Mouse (Mus musculus) midbrain, embryonic 16.5 days (tissue): ENCODE data around the gene Rsf1. TPM values are rescaled to one million over a fixed set of nuclear protein-coding genes. Genes with fewer than 3 reads are reported as not detected.

Experiments used
- ATAC-seq: fragments of 200-750 bp; cut with Nextera tagmentation; 2 replicates; pipeline ENCODE4 v1.8.0; 2017; ENCODE audit warnings: moderate TSS enrichment
- H3K27ac ChIP-seq: fragments of 300-500 bp; sonication (generic); 2 replicates; pipeline ENCODE4 v1.5.1; 2014; ENCODE audit warnings: mild to moderate bottlenecking, low read length, mixed read lengths
- H3K27me3 ChIP-seq: fragments of 300-500 bp; sonication (generic); 2 replicates; pipeline ENCODE4 v1.6.1; 2014; ENCODE audit warnings: low read depth, low read length, mixed read lengths; ENCODE audit not compliant: control insufficient read depth, insufficient read depth
- H3K36me3 ChIP-seq: fragments of 300-500 bp; sonication (generic); 2 replicates; pipeline ENCODE4 v1.6.1; 2014; ENCODE audit warnings: mild to moderate bottlenecking, low read length, moderate library complexity, mixed read lengths; ENCODE audit not compliant: control insufficient read depth, insufficient read depth
- H3K4me1 ChIP-seq: fragments of 300-500 bp; sonication (generic); 2 replicates; pipeline ENCODE4 v1.6.1; 2014; ENCODE audit warnings: mild to moderate bottlenecking, low read length, mixed read lengths; ENCODE audit not compliant: control insufficient read depth, insufficient read depth
- H3K4me2 ChIP-seq: fragments of 300-500 bp; sonication (generic); 2 replicates; pipeline ENCODE4 v1.6.1; 2014; ENCODE audit warnings: mild to moderate bottlenecking, low read length, mixed read lengths
- H3K4me3 ChIP-seq: fragments of 300-500 bp; sonication (generic); 2 replicates; pipeline ENCODE4 v1.5.1; 2014; ENCODE audit warnings: low read depth, mild to moderate bottlenecking, low read length, moderate library complexity, mixed read lengths
- H3K9ac ChIP-seq: fragments of 300-500 bp; sonication (generic); 2 replicates; pipeline ENCODE4 v1.6.1; 2014; ENCODE audit warnings: low read depth, low read length, mixed read lengths
- H3K9me3 ChIP-seq: fragments of 300-500 bp; sonication (generic); replicated peaks from 2 replicates; pipeline ENCODE4 v1.6.1; 2014; ENCODE audit warnings: mild to moderate bottlenecking, low read length, mixed read lengths; ENCODE audit not compliant: control insufficient read depth, poor library complexity, severe bottlenecking
- WGBS: fragments of 180-500 bp; shearing (Covaris S2); extraction: QIAGEN DNeasy Blood & Tissue Kit; methylation state at CpG from one replicate; pipeline ENCODE4 v1.1.7; 2014; 5-methylcytosine and 5-hydroxymethylcytosine counted together
- polyA plus RNA-seq: library from polyadenylated mRNA; unstranded; fragments of >200 nt; fragmentation: Nextera tagmentation; extraction: Ambion mirVana; gene quantifications from 2 replicates; pipeline ENCODE4 v1.2.1, GENCODE M21; 2015

Gene Rsf1
- polyA plus RNA-seq, 1 experiment from 2014 or later, result 26.9 TPM

- H3K27ac ChIP-seq, result no peak overlapping the region
- no peak for ATAC-seq
Measured at GRCm38 (mm10) chr7:97621346-97621745, 41.7 kb downstream of the Rsf1 start.

DNA sequence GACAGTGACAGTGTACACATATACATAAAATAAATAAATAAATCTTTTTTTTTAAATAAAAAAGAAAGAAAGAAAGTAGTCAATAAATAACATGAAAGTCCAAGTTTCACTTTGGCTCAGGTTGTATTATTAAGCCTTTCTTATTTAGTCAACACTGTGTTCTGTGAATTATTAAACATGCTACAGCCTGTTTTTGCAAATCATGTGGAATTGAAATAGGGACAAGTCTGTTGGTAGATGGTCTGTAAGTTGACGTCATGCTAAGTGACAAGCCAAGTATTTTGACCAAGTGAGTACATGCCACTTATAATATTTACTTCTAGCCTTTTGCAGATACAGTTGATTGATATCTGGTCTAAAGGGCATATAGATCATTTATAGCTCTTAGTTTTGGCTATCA lies 43.0 kb downstream of the Rsf1 start:
- no peaks in the 10 kb centered on the region for H3K36me3 ChIP-seq
- no peaks in the 10 kb centered on the region for H3K9me3 ChIP-seq
- no peak overlapping the region for H3K27ac ChIP-seq
- H3K4me1 ChIP-seq, result no peaks in the 10 kb centered on the region
- H3K27me3 ChIP-seq, result no peaks in the 10 kb centered on the region
- H3K4me2 ChIP-seq, result no peak overlapping the region
- H3K9ac ChIP-seq, result no peak overlapping the region
- WGBS, result 95% methylated on average over 1 of the region's 1 CpGs
- no peak overlapping the region for H3K4me3 ChIP-seq
- ATAC-seq, result no peak

More at GRCm38 (mm10) chr7:97621346-97621745, 41.7 kb downstream of the Rsf1 start:
- Histone ChIP-seq H3K9ac (no peak overlapping the region), H3K27me3 (no peaks in the 10 kb centered on the region), H3K36me3 (no peaks in the 10 kb centered on the region), H3K4me2 (no peak overlapping the region), H3K9me3 (no peaks in the 10 kb centered on the region), H3K4me1 (no peaks in the 10 kb centered on the region), H3K4me3 (no peak overlapping the region)
- 95% methylated on average over 5 of the region's 5 CpGs for WGBS

DNA sequence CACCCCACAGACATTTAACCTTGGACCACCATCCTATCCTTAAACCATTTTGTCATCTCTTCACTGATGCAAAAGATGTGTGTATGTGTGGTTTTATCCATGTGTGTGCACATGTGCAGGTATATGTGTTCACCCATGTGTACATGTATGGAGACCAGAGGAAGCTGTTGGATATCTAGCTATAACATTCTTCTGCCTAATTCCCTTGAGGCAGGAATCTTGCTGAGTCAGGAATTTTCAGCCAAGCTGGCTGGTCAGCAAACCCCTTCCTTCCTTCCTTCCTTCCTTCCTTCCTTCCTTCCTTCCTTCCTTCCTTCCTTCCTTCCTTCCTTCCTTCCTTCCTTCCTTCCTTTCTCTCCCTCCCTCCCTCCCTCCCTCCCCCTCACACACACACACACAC lies 43.7 kb downstream of the Rsf1 start:
- H3K4me2 ChIP-seq, result no peak overlapping the region
- no peak overlapping the region for H3K27ac ChIP-seq
- no peak for ATAC-seq
- H3K27me3 ChIP-seq, result no peaks in the 10 kb centered on the region
- no peaks in the 10 kb centered on the region for H3K36me3 ChIP-seq
- no peak overlapping the region for H3K9ac ChIP-seq
- no peaks in the 10 kb centered on the region for H3K9me3 ChIP-seq
- no peak overlapping the region for H3K4me3 ChIP-seq
- no peaks in the 10 kb centered on the region for H3K4me1 ChIP-seq

DNA sequence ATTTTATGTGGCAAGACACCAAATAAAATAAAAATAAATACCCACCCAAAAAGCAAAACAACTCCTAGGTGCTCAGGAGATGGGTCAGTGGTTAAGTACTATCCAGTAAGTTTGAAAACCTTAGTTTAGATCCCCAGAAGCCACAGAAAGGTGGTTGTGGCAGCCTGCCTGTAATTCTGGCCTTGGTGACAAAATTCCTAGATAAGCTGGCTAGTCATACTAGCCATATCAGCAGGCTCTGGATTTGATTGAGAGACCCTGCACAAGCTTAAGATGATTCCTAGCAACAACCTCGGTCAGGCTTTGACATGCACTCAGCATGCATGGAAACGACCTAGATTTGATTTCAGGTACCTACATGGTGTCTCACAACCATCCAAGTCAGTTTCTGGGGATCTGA lies 49.7 kb downstream of the Rsf1 start:
- no peak for ATAC-seq
- Histone ChIP-seq H3K36me3 (no peaks in the 10 kb centered on the region), H3K4me2 (no peak overlapping the region), H3K9ac (no peak overlapping the region), H3K4me1 (0 out of 2 replicates have a peak, but pooled peaks cover 2% of the 10 kb centered on the region), H3K27me3 (no peaks in the 10 kb centered on the region), H3K27ac (no peak overlapping the region), H3K4me3 (no peak overlapping the region), H3K9me3 (no peaks in the 10 kb centered on the region)
- 67% methylated on average over 2 of the region's 2 CpGs for WGBS

DNA sequence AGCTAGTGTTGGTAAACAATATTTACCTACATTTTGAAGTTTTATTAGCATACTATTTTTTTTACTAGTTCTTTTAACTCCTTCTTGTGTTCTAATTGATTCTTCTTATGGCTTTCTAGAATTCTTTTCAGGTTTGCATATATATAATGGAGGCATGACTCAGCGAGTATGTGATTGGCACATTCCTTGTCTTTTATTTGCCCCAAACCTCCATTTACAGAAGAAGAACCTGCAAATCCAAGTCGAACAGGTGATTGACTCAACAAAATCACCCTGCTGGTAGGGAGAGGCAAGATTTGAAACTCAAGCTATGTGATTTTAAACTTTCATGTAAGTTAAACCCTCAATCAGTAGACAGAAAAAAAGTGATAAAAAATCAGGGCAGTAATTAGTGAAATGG lies 51.6 kb downstream of the Rsf1 start:
- Histone ChIP-seq H3K27ac (no peak overlapping the region), H3K27me3 (no peaks in the 10 kb centered on the region), H3K36me3 (no peaks in the 10 kb centered on the region), H3K4me3 (no peak overlapping the region), H3K4me2 (no peak overlapping the region), H3K9me3 (no peaks in the 10 kb centered on the region), H3K9ac (no peak overlapping the region), H3K4me1 (0 out of 2 replicates have a peak, but pooled peaks cover 2% of the 10 kb centered on the region)
- no peak for ATAC-seq
- 78% methylated on average over 2 of the region's 2 CpGs for whole genome bisulfite sequencing

GRCm38 (mm10) chr7:97632897-97633296 lies 53.2 kb downstream of the Rsf1 start:
- H3K27me3 ChIP-seq, result no peaks in the 10 kb centered on the region
- WGBS, result 96% methylated on average over 1 of the region's 1 CpGs
- 0 out of 2 replicates have a peak, but pooled peaks cover 2% of the 10 kb centered on the region for H3K4me1 ChIP-seq
- ATAC-seq, result no peak
- H3K4me3 ChIP-seq, result no peak overlapping the region
- no peak overlapping the region for H3K9ac ChIP-seq
- no peaks in the 10 kb centered on the region for H3K36me3 ChIP-seq
- no peak overlapping the region for H3K27ac ChIP-seq
- no peak overlapping the region for H3K4me2 ChIP-seq
- no peaks in the 10 kb centered on the region for H3K9me3 ChIP-seq

DNA sequence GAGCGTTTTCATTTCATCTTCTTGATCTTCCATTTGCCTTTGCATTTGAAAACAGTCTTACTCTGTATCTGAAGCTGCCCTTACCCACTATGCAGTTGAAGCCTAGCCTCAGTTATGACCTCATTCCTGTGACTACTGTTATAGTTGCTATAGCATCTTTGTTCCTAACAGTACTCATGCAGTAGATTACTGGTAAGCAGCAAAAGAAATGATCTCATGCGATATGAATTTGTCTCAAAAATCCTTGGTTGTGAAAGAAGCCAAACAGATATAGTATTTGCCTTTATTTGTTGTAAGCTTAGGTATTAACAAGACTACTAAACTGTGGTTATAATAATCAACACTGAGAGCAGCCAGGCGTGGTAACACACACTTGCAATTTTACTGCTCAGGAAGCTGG lies 65.4 kb downstream of the Rsf1 start:
- Histone ChIP-seq H3K36me3 (no peaks in the 10 kb centered on the region; the same call in 1 of the 2 replicates), H3K9ac (no peak overlapping the region), H3K27me3 (no peaks in the 10 kb centered on the region), H3K4me1 (no peaks in the 10 kb centered on the region), H3K9me3 (no peaks in the 10 kb centered on the region), H3K27ac (no peak overlapping the region), H3K4me2 (no peak overlapping the region), H3K4me3 (no peak overlapping the region)
- no peak for ATAC-seq
- 84% methylated on average over 3 of the region's 3 CpGs for WGBS

- Histone ChIP-seq H3K27me3 (no peaks in the 10 kb centered on the region), H3K4me3 (no peak overlapping the region), H3K9me3 (no peaks in the 10 kb centered on the region), H3K4me1 (no peaks in the 10 kb centered on the region), H3K9ac (no peak overlapping the region), H3K27ac (no peak overlapping the region), H3K4me2 (no peak overlapping the region), H3K36me3 (no peaks in the 10 kb centered on the region)
- ATAC-seq, result no peak
- WGBS, result 88% methylated on average over 5 of the region's 5 CpGs
Measured at GRCm38 (mm10) chr7:97647656-97648055, 68.0 kb downstream of the Rsf1 start.

- Histone ChIP-seq H3K4me3 (no peak overlapping the region), H3K27me3 (no peaks in the 10 kb centered on the region), H3K9ac (no peak overlapping the region), H3K36me3 (0 out of 2 replicates have a peak, but pooled peaks cover 4% of the 10 kb centered on the region), H3K4me2 (no peak overlapping the region), H3K27ac (no peak overlapping the region), H3K9me3 (no peaks in the 10 kb centered on the region), H3K4me1 (no peaks in the 10 kb centered on the region)
- WGBS, result 96% methylated on average over 4 of the region's 4 CpGs
- ATAC-seq, result no peak
Measured at GRCm38 (mm10) chr7:97650729-97651128, 71.0 kb downstream of the Rsf1 start.

DNA sequence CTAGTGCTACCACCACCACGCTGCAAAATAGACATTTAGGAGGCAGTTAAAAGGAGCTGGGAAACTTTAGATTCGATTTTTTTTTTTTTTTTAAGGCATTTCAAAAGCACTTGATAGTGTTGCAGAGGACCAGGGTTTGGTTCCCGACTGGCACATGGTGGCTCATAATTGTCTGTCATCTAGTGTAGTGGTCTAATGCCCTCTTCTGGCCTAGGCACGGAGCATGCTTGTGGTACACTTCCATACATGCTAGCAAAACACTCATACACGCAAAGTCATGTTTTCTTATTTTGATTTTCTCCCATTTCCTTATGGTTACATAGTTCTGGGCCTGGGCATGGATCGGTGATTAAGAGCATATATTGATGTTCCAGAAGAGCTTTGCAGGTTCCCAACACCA lies 76.5 kb downstream of the Rsf1 start:
- H3K9me3 ChIP-seq, result no peaks in the 10 kb centered on the region
- no peak overlapping the region for H3K4me2 ChIP-seq
- no peak for ATAC-seq
- H3K4me3 ChIP-seq, result no peak overlapping the region
- H3K9ac ChIP-seq, result no peak overlapping the region
- peaks cover 5% of the 10 kb centered on the region for H3K36me3 ChIP-seq
- no peaks in the 10 kb centered on the region for H3K27me3 ChIP-seq
- H3K27ac ChIP-seq, result no peak overlapping the region
- WGBS, result 89% methylated on average over 6 of the region's 6 CpGs
- H3K4me1 ChIP-seq, result no peaks in the 10 kb centered on the region
